Mouse (Mus musculus) stomach, postnatal 0 days (tissue): ENCODE measurements at regions not wholly inside any gene's neighbourhood (a gene's known extent, or its start where the extent isn't known, plus 50 kb on each side); places are given as distances from the start of the nearest gene placed in this dataset.

Experiments used
- ATAC-seq: fragments of 200-750 bp; cut with Nextera tagmentation; 2 replicates; pipeline ENCODE4 v1.8.0; 2017; ENCODE audit not compliant: low FRiP score, low TSS enrichment
- DNase-seq: peaks from one replicate; pipeline ENCODE4 v3.0.0-alpha.2; 2016; ENCODE audit warnings: low spot score
- H3K27ac ChIP-seq: fragments of 300-500 bp; sonication (generic); replicated peaks from 2 replicates; pipeline ENCODE4 v1.5.1; 2014; ENCODE audit warnings: mild to moderate bottlenecking, control low read depth
- H3K27me3 ChIP-seq: fragments of 300-500 bp; sonication (generic); 2 replicates; pipeline ENCODE4 v1.6.1; 2014; ENCODE audit warnings: low read length; ENCODE audit not compliant: control insufficient read depth, insufficient read depth
- H3K36me3 ChIP-seq: fragments of 300-500 bp; sonication (generic); 2 replicates; pipeline ENCODE4 v1.6.1; 2014; ENCODE audit warnings: low read length, mixed read lengths; ENCODE audit not compliant: control insufficient read depth, insufficient read depth
- H3K4me1 ChIP-seq: fragments of 300-500 bp; sonication (generic); replicated peaks from 2 replicates; pipeline ENCODE4 v1.6.1; 2014; ENCODE audit warnings: antibody characterized with exemption; ENCODE audit not compliant: control insufficient read depth, insufficient read depth
- H3K4me2 ChIP-seq: fragments of 300-500 bp; sonication (generic); replicated peaks from 2 replicates; pipeline ENCODE4 v1.6.1; 2014; ENCODE audit warnings: low read depth, mild to moderate bottlenecking, control low read depth, moderate library complexity
- H3K4me3 ChIP-seq: fragments of 300-500 bp; sonication (generic); 2 replicates; pipeline ENCODE4 v1.5.1; 2014; ENCODE audit warnings: low read depth, low read length, control low read depth
- H3K9ac ChIP-seq: fragments of 300-500 bp; sonication (generic); 2 replicates; pipeline ENCODE4 v1.6.1; 2014; ENCODE audit warnings: mild to moderate bottlenecking, low read length, control low read depth, mixed read lengths
- H3K9me3 ChIP-seq: fragments of 300-500 bp; sonication (generic); 2 replicates; pipeline ENCODE4 v1.6.1; 2016; ENCODE audit warnings: low read length; ENCODE audit not compliant: control insufficient read depth
- CTCF ChIP-seq: IDR thresholded peaks from 2 replicates; pipeline ENCODE4 v1.5.1; 2016; ENCODE audit warnings: antibody characterized with exemption, low read depth, mild to moderate bottlenecking, moderate library complexity
- EP300 ChIP-seq: optimal IDR thresholded peaks from 2 replicates; pipeline ENCODE3; 2016; ENCODE audit warnings: antibody characterized with exemption
- WGBS: fragments of 180-500 bp; shearing (Covaris S2); extraction: QIAGEN DNeasy Blood & Tissue Kit; methylation state at CpG from one replicate; pipeline ENCODE4 v1.1.7; 2014; 5-methylcytosine and 5-hydroxymethylcytosine counted together

DNA sequence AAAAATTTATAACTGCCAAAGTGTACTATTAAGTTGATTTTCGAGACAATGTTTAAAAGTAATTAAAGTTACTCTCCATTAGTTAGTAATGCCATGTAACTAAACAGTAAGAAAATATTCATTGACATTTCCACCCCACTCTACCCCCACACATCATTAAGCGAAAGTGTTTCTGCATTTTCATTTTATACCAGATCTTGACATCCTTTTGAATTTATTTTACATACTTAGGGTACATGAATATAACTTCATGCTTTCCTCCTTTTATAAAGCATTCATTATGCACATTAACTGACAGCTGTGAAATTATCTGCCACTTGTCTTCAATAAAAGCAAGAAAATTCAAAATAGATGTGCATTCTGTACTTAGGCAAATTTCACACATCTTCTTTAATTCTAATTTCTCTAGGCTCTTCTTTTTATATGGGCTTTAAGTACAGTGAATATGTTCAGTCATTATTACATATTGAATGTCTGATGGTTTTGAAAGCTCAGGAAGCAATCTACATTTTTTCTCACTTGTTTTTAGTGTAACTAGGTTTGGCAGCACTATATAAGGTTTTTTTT is 526.5 kb downstream of the Epha5 start:
- DNase-seq, result no peak
- Histone ChIP-seq H3K27me3 (no peaks in the 10 kb centered on the region), H3K4me2 (no peak overlapping the region), H3K4me1 (no peaks in the 10 kb centered on the region), H3K27ac (no peak overlapping the region), H3K9me3 (no peaks in the 10 kb centered on the region), H3K4me3 (no peak overlapping the region), H3K36me3 (no peaks in the 10 kb centered on the region), H3K9ac (no peak overlapping the region)
- ATAC-seq, result no peak
- TF ChIP-seq CTCF (no peak), EP300 (no peak)
- 71% methylated on average over 2 of the region's 2 CpGs for WGBS

DNA sequence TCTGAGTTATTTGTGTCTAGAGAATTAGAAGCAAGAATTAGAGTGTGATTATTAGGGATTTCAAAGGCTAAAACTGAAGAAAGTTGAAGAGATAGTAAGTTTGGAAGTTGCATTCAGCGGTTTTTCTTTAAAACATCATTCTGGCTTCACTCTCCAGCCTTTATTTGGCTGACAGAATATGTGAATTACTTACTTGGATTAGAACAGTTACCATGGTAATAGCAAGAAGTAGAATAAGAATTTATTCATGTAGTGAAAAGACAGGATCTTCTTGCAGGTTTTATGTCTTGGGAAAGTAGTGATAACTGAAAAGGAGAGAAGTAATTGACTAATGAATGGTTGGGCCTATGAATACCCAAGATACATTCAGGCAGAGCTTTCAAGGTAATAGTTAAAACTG is 517.1 kb upstream of the Tecrl start:
- H3K9me3 ChIP-seq, result no peaks in the 10 kb centered on the region
- TF ChIP-seq CTCF (no peak), EP300 (no peak)
- H3K4me1 ChIP-seq, result no peaks in the 10 kb centered on the region
- ATAC-seq, result no peak
- no peaks in the 10 kb centered on the region for H3K27me3 ChIP-seq
- no peak for DNase-seq
- no peak overlapping the region for H3K27ac ChIP-seq
- H3K4me3 ChIP-seq, result no peak overlapping the region
- WGBS, result 76% methylated on average over 1 of the region's 1 CpGs
- H3K9ac ChIP-seq, result no peak overlapping the region
- no peaks in the 10 kb centered on the region for H3K36me3 ChIP-seq
- no peak overlapping the region for H3K4me2 ChIP-seq

DNA sequence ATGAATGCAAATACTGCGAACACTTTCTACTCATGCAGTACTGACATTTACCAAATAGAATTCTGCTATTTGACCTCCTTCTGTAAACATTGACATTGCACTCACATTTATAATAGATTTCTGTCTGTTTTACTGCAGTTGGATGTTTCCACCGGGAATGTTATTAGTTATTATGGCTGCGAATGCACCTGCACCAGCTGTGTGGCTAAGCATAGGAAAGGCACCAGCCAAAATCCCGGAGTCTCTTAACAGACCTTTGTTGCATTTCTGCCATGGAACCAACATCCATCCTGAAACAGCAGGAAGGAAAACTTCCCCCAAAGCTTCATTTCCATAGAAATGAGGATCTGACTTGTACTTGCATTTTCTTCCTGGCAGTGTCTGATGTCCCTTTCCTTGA is 513.4 kb upstream of the Tecrl start:
- no peak overlapping the region for H3K4me3 ChIP-seq
- no peak overlapping the region for H3K27ac ChIP-seq
- H3K4me1 ChIP-seq, result no peaks in the 10 kb centered on the region
- DNase-seq, result no peak
- ATAC-seq, result no peak
- H3K9ac ChIP-seq, result no peak overlapping the region
- no peaks in the 10 kb centered on the region for H3K9me3 ChIP-seq
- H3K4me2 ChIP-seq, result no peak overlapping the region
- no peaks in the 10 kb centered on the region for H3K27me3 ChIP-seq
- no peaks in the 10 kb centered on the region for H3K36me3 ChIP-seq
- TF ChIP-seq CTCF (no peak), EP300 (no peak)
- 35% methylated on average over 4 of the region's 4 CpGs for WGBS

DNA sequence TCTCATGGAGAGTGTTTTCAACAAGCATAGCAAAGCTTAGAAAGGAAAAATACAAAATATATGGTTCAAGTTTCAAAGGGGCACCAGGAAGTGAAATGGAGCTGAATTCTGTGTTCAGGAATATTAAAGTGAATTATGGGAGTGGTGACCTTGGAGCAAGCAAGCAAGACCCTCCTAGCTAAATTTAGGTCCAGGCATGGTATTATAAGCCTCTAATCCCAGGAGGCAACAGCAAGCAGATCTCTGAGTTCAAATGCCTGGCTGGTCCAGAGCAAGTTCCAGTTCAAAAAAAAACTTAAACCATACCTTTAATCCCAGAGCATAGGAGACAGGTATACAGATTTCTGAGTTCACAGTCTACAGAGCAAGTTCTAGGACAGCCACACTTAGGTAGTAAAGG is 506.7 kb upstream of the Tecrl start:
- TF ChIP-seq CTCF, result no peak
- TF ChIP-seq EP300, result no peak
- Histone ChIP-seq H3K4me2 (no peak overlapping the region), H3K36me3 (no peaks in the 10 kb centered on the region), H3K9ac (no peak overlapping the region), H3K27me3 (no peaks in the 10 kb centered on the region), H3K4me3 (no peak overlapping the region), H3K27ac (no peak overlapping the region), H3K9me3 (no peaks in the 10 kb centered on the region), H3K4me1 (no peaks in the 10 kb centered on the region)
- DNase-seq (no peak), ATAC-seq (no peak)

DNA sequence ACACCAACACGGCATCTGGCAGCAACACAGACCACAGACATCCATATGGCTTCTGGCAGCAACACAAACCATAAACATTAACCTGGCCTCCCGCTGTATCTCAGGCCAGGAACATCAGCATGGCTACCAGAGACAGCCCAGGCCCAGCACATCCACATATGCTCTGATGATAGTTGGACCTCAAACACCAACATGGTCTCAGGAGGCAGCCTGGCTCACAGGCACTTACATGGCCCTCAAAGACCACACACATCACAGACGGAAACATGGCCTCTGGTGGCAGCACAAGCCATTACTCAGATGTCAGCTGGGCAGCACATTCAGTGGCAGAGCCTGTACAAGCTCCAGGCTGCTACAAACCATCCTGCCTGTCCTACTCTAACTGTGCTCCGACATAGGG is 497.0 kb upstream of the Tecrl start:
- no peaks in the 10 kb centered on the region for H3K4me1 ChIP-seq
- ATAC-seq (no peak), DNase-seq (no peak)
- H3K36me3 ChIP-seq, result no peaks in the 10 kb centered on the region
- no peak overlapping the region for H3K4me3 ChIP-seq
- no peak overlapping the region for H3K27ac ChIP-seq
- TF ChIP-seq CTCF (no peak), EP300 (no peak)
- H3K9ac ChIP-seq, result no peak overlapping the region
- H3K9me3 ChIP-seq, result no peaks in the 10 kb centered on the region
- 64% methylated on average over 4 of the region's 4 CpGs for WGBS
- no peak overlapping the region for H3K4me2 ChIP-seq
- H3K27me3 ChIP-seq, result no peaks in the 10 kb centered on the region

DNA sequence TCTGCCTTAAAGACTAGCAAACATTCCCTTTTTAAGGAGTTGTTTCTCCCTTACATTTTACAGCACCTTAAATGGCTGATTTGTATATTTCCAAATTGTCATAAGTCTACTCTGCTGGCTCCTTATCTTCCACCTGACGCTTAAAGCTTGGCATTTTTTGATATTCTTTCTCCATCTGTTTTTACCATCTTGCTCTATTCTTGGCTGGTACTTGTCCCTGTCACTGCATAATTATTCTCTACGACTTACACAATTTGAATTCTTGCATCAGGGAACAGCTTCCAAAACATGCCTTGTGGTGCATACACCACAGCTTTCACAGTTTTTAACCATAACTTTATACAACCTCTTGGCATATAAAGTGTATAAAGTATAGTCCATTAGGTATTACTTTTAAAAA is 471.6 kb upstream of the Tecrl start:
- DNase-seq (no peak), ATAC-seq (no peak)
- Histone ChIP-seq H3K4me2 (no peak overlapping the region), H3K4me1 (no peaks in the 10 kb centered on the region), H3K27me3 (no peaks in the 10 kb centered on the region), H3K9ac (no peak overlapping the region), H3K27ac (no peak overlapping the region), H3K4me3 (no peak overlapping the region), H3K36me3 (no peaks in the 10 kb centered on the region), H3K9me3 (no peaks in the 10 kb centered on the region)
- WGBS, result 79% methylated on average over 2 of the region's 2 CpGs
- TF ChIP-seq EP300, result no peak
- TF ChIP-seq CTCF, result no peak
